Mouse (Mus musculus) WW6 (cell line): Measurements from ENCODE around the gene Chrdl2.
"Not testable (repeated sequence)": the region's sequence is repeated elsewhere in the genome, so short reads cannot be mapped to it uniquely, and the experiment has no call there.

ENCODE experiments used
- DNase-seq: peaks from one replicate; pipeline ENCODE4 v3.0.0-alpha.2; 2013; ENCODE audit warnings: low read depth, low spot score

The Chrdl2 gene

GRCm38 (mm10) chr7:100005790-100006189 lies at the start of gene Chrdl2:
Gene Chrdl2 (plus strand): TSS chr7:100006172.
- DNase-seq: no peak

GRCm38 (mm10) chr7:99957226-99957965 lies 48.6 kb upstream of the Chrdl2 start:
- no peak for DNase-seq

- not testable (repeated sequence) for DNase-seq
Observed at GRCm38 (mm10) chr7:99960571-99960970, 45.4 kb upstream of the Chrdl2 start.

- no peak for DNase-seq
Observed at GRCm38 (mm10) chr7:99961518-99961917, 44.5 kb upstream of the Chrdl2 start.

- no peak for DNase-seq
Observed at GRCm38 (mm10) chr7:99962536-99963236, 43.3 kb upstream of the Chrdl2 start.

GRCm38 (mm10) chr7:99963237-99963860 lies 42.6 kb upstream of the Chrdl2 start:
- no peak for DNase-seq

GRCm38 (mm10) chr7:99965020-99965841 lies 40.7 kb upstream of the Chrdl2 start:
- DNase-seq: no peak

- DNase-seq: no peak
Observed at GRCm38 (mm10) chr7:99966011-99966721, 39.8 kb upstream of the Chrdl2 start.

- no peak for DNase-seq
Observed at GRCm38 (mm10) chr7:99969151-99969550, 36.8 kb upstream of the Chrdl2 start.

GRCm38 (mm10) chr7:99971926-99972325 lies 34.0 kb upstream of the Chrdl2 start:
- DNase-seq: no peak

- DNase-seq: not testable (repeated sequence)
Observed at GRCm38 (mm10) chr7:99972912-99973311, 33.1 kb upstream of the Chrdl2 start.

GRCm38 (mm10) chr7:99974208-99974970 lies 31.6 kb upstream of the Chrdl2 start:
- DNase-seq: no peak

- no peak for DNase-seq
Observed at GRCm38 (mm10) chr7:99975819-99976575, 30.0 kb upstream of the Chrdl2 start.

- DNase-seq: no peak
Observed at GRCm38 (mm10) chr7:99978041-99978440, 27.9 kb upstream of the Chrdl2 start.

GRCm38 (mm10) chr7:99979081-99979480 lies 26.9 kb upstream of the Chrdl2 start:
- no peak for DNase-seq

GRCm38 (mm10) chr7:99979546-99980131 lies 26.3 kb upstream of the Chrdl2 start:
- DNase-seq: no peak

- peak; percentile 69 for DNase-seq
Observed at GRCm38 (mm10) chr7:99980132-99980591, 25.8 kb upstream of the Chrdl2 start, which contains the start of gene Rnf169. Gene Rnf169 (minus strand): TSS chr7:99980448.

GRCm38 (mm10) chr7:99981311-99981710 lies 24.7 kb upstream of the Chrdl2 start:
- no peak for DNase-seq
